Mouse (Mus musculus): ENCODE measurements around the gene Atxn3.

DNA sequence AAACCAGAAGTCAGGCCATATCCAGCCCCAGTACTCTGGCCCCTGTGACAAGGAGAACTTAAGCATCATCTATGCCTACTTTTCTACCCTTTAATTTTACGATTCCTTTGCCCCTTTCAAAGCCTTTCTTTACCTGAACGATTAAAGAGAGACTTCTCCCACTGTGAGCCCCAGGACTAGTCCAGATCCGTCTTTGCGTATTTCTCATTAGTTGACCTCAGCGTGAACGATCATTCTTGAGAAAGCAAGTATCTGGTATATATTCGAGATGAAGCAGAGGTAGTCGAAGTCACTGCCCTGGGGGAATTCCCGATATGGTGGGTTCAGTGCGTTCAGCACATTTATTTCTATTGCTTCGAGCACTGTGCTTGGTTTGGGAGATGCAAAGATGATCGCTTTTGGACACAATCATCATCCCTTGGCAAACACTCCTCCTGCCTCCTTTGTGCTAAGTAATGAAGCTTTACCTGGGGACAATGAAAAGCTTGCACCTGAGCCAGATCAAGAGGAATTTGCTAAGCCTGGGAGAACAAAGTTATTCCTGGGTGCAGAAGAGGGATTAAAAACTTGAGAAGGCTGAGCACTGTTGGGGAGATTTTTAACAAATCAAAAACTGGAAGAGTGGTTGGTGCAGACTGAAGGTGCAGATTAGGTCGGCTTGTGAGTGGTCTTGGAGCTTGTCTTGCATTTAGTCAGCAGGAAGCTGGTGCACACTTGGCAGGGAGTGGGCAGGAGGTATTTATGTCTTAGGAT, 18.8 kb upstream of the Atxn3 start:
- no peak for TF ChIP-seq CTCF (IDR thresholded peaks at IDR 0.05; ENCODE audit: extremely low read depth, insufficient read depth, low read length)
- no peak for TF ChIP-seq POLR2A (IDR thresholded peaks at IDR 0.05; ENCODE audit: extremely low read depth, insufficient read depth, low read length)
